Mouse (Mus musculus): Measurements from ENCODE around the gene Ncor2. TPM values are rescaled to one million over a fixed set of nuclear protein-coding genes. Genes with fewer than 3 reads are reported as not detected.

Ncor2 gene
- total RNA-seq, 2 experiments from 2014 or later, result 171 to 187 TPM

DNA sequence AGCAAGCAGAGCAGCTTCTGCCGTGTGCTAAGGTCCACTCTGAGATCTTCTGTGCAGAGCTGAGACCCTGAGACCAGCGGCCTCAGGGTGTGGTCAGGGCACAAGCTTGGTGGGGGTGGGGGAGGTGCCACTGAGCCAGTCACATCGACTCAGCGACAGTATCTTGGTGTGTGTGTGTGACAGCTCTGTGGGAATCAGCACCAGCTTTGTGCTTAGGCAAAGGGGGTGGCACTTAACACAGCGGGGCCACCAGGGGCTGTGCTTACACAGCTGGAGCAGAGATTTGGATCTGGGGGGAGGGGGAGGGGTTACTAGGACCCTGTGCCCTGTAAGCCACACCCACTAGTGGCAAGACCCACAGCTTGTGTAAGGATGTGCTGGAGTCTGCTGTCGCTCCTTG is 75.6 kb downstream of the Ncor2 start:
- no peak for DNase-seq (ENCODE audit: low spot score in 2 of 2)

- DNase-seq (ENCODE audit: low spot score in 2 of 2), result peak; percentile 62 to 70
Observed at GRCm38 (mm10) chr5:125102907-125103306, 76.1 kb downstream of the Ncor2 start.

- DNase-seq (ENCODE audit: low spot score in 2 of 2), result no peak
Observed at GRCm38 (mm10) chr5:125102352-125102751, 76.7 kb downstream of the Ncor2 start.

- no peak for DNase-seq (ENCODE audit: low spot score in 2 of 2)
Observed at GRCm38 (mm10) chr5:125099785-125100350, 79.2 kb downstream of the Ncor2 start.

- no peak for DNase-seq (ENCODE audit: low spot score in 2 of 2)
Observed at GRCm38 (mm10) chr5:125098692-125099091, 80.3 kb downstream of the Ncor2 start.

DNA sequence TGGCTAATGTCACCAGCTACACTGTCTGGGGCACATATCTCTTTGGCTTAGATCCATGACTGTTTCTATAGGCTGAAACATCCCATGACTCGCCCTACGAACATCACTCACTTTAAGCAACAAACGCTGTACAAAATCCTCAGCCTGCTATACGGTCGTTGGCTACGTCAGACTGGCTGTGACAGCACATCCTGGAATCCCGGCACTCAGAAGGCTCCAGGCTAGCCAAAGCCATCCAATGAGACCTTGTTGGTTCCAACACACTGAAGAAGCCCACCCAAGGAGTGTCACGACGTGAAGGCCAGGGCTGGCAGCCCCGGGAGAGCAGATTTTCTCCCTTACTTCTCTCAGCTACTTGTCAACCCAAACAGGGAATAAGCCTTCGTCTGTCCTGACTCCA is 82.7 kb downstream of the Ncor2 start:
- DNase-seq (ENCODE audit: low spot score in 2 of 2), result no peak

DNA sequence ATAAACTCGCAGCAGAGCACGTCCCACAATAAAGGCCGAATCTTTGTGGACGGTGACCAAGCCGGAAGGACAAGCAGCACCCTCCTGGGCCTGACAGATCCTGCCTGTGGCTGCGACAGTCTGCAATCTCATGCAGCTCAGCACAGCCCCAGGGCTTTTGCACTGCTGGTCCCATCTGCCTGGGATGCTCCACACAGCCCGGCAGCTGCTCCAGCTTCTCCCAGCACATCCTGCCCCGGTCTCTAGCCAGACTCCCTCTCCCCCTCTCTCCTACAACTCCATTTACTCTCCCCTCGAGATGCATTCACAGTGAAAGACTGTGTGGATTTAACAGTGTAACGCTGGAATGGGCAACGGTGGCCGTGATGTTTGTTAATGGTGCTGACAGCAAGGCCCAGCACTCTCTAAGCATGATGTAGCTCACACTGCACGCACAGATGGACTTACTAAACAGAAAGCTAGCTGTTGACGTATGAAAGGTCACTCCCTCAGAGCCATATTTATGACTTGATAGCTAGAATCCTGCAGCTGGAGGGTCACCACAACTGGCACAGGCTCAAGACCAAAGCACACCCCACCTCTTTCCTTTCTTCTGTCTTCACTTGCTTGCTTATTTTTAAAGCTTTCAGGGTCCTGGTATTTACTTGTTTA is 83.4 kb downstream of the Ncor2 start:
- no peak for DNase-seq (ENCODE audit: low spot score in 2 of 2)

GRCm38 (mm10) chr5:125093795-125094194 is 85.2 kb downstream of the Ncor2 start:
- DNase-seq (ENCODE audit: low spot score in 2 of 2), result no peak

DNA sequence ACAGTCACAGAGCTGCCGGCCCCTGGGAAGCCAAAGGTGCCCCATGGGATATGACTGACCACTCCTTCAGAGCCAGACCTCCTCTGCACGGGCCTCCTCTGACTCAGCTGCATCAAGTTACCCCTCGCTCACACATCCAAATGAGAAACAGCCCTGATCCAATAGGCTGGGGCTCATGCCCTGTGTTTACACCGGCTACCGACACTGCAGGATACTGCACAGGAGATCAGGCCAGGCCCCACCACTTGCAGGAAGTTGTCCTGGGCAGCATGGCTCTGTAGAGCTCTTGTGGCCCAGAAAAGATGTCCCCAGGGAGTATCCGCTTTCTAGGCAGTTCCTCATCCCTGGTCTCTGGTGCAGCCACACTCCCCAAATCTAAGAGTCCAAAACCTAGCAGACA is 90.9 kb downstream of the Ncor2 start:
- DNase-seq (ENCODE audit: low spot score in 2 of 2), result no peak

GRCm38 (mm10) chr5:125085097-125085617 is 93.9 kb downstream of the Ncor2 start:
- no peak for DNase-seq (ENCODE audit: low spot score in 2 of 2)

DNA sequence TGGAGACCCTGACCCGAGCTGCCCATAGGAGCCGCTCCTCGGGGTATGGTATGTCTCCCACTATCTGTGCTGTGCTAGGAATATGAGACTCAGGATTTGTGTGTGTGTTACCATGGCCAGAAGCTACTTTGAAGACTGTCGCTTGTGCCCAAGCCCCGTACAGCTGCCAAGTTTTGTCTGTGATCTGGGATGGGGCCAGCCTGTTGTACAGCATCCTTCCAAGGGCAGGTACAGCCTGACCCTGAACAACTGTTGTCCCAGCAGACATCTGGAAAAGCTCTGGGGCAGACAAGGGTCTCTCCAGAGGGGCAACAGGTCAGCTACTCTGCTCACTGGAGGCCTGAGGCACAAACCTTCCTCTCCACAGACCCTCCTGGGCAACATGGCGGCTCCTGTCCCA is 95.3 kb downstream of the Ncor2 start:
- DNase-seq (ENCODE audit: low spot score in 2 of 2), result no peak

- peak; percentile 71 to 77 for DNase-seq (ENCODE audit: low spot score in 2 of 2)
Observed at GRCm38 (mm10) chr5:125081318-125082101, 97.5 kb downstream of the Ncor2 start.

GRCm38 (mm10) chr5:125080787-125081317 is 98.2 kb downstream of the Ncor2 start:
- no peak for DNase-seq (ENCODE audit: low spot score in 2 of 2)

DNA sequence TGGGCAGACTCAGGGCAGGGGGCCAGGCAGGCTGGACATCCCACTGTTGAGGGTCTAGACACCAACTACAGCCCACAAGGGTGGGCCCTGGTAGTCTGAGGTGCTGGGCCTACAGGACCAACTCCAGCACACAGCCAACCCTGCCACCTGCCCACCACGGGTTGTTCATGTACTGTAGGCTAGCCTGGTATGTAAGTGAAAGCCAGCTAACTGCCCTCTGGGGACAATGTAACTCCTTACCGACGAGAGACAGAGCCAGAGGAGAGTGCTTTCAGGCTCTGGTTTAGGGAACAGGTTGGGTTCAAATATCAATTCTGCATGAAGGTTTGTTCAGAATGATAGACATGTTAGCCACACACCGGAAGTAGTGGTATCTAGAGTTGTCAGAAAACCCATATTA is 98.7 kb downstream of the Ncor2 start:
- DNase-seq (ENCODE audit: low spot score in 2 of 2), result no peak

DNA sequence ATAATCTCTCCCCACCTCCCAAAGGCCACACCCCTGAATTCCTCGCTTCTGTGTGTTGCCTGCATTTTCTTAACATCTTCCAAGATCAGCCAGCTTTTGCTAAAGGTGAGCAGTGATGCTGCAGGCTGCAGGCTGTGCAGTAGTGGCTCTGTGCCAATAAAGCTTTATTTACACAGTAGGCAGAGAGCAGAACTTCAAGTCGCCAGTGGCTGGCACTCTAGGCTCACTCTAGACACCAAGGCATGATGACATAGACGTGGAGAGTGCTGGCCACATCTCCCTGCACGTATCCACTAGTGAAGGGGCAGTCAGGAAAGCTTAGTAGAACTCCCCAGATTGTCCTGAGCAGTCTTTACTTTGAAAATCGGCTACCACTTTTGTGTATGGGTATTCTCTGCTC is 100.8 kb downstream of the Ncor2 start:
- no peak for DNase-seq (ENCODE audit: low spot score in 2 of 2)

DNA sequence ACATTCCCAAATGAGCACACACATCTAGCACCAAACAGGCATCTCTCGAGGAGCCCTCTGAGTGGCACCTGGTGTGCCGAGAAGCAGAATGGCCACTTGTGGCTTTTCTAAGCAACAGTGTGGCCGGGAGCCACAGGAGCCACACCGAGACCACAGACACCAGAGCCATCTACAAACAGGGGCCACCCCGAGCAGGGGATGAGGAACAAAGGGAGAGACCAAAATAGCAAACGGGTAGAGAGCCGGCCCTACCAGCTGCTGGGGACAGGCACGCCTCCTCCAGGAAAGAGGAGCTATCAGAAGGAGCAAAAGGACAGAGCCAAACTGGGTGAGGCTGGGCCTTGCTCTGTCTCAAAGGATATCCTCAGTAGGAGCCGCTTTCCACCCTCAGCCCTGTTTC is 102.8 kb downstream of the Ncor2 start:
- DNase-seq (ENCODE audit: low spot score in 2 of 2), result no peak

GRCm38 (mm10) chr5:125074571-125075171 is 104.3 kb downstream of the Ncor2 start:
- no peak for DNase-seq (ENCODE audit: low spot score in 2 of 2)

DNA sequence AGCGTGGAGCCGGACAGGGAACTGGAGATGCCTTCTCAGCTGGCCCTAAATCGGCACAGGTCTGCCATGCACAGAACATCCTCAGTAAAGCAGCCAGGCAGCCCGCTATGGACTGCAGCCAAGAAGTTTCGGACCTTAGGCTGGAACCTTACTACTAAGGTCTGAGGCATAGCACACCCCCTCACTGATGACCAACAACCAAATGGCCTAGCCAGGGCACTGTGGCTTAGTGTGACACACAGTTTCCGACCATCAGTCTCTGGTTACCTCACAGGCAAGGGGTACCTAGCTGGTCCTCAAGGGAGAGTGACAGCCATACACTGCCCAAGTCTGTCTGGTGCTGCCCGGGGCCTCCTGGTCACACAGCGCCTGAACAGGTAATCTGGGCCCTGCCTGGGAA is 105.1 kb downstream of the Ncor2 start:
- DNase-seq (ENCODE audit: low spot score in 2 of 2), result no peak

DNA sequence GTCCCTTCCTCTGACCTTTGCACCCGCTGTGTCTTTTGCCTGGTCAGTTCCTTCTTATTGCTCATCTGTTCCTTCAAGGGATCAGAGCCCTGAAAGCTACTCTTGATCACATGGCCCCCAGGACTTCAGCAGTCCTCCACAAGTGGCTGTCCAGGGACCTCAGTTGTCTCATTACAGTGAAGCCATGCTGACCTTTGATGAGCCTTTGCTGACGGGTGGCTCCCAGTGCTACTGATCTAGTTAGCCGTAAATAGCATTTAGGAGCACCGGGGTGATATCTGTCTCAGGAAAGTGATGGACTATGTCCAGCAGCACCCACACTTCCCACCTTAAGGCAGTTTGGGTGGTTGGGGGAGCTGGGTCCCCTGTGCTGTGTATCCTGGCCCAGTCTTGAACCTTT is 105.7 kb downstream of the Ncor2 start:
- DNase-seq (ENCODE audit: low spot score in 2 of 2), result no peak

GRCm38 (mm10) chr5:125072425-125072824 is 106.6 kb downstream of the Ncor2 start:
- DNase-seq (ENCODE audit: low spot score in 2 of 2), result no peak

- DNase-seq (ENCODE audit: low spot score in 2 of 2), result no peak
Observed at GRCm38 (mm10) chr5:125071919-125072318, 107.1 kb downstream of the Ncor2 start.

- no peak for DNase-seq (ENCODE audit: low spot score in 2 of 2)
Observed at GRCm38 (mm10) chr5:125070399-125070798, 108.6 kb downstream of the Ncor2 start.
